Mouse (Mus musculus): Measurements from ENCODE around the gene Kcnh2.
A peak's percentile ranks its signal among the peaks of the same experiment; 100 is the strongest.

Gene Kcnh2

DNA sequence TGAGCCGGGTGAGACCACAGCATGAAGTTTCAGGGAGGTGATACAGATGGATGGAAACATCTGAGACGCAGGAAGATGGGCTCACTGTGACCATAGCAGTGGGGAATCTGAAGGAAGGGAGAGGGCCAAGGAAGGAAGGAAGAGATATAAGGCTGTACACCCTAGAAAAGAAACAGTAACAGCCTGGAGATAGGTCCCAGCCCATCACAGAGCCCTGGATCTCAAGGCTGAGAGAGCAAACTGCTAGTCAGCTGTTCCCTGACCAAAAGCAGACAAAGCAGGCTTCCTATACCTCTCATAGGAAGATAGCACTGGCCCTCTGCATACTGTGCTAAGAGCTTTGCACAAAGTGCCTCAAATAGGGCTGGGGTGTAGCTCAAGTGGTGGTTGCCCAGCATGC is 27.3 kb upstream of the Kcnh2 start:
- no peak for DNase-seq (ENCODE audit: low spot score in 2 of 2)

DNA sequence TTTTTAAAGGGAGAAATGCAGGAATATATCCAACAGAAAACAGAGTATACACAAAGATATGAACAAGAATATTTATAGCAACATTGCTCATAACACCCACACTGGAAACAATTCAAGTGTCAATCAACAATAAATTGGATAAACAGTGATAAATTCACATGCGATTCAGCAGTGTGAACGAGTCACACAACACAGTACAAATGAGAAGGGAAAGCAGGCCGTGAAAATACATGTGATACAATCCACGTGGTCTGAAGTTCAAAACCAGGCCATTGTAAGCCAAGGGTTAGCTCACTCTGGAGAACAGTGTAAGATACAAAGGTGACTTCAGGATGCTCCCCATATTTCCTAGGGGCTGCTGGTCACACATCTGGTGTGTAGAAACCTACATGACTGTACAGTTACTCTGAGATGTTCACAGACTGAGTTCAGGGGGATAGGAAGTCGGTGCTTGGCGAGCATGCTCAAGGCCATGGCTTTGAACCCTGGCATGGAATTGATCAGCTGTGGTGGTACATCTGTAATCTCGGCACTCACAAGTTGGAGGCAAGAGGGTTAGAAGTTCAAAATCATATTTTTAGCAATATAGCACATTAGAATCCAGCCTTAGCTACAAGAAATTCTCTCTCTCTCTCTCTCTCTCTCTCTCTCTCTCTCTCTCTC is 23.4 kb upstream of the Kcnh2 start:
- no peak for DNase-seq (ENCODE audit: low spot score in 2 of 2)

- no peak for DNase-seq (ENCODE audit: low spot score in 2 of 2)
These were observed 22.8 kb upstream of the Kcnh2 start for GRCm38 (mm10) chr5:24374216-24374615.

DNA sequence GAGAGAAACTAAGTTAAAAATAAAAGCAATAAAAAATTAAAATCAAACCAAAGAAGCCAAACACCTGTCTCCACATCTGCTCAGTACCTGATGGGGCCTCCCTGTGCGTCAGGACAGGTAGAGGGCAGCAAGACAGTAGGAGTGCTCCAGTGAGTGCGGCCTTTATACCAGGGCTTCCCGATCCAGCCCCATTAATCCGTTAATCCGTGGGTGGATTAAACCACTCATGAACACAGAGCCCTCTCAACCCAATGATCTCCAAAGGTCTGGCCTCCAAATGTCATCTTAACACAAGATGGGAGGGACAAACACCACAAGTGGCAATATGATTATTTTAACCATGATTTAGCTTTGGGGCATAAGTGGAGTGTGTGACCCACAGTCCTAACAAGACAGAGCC is 22.4 kb upstream of the Kcnh2 start:
- no peak for DNase-seq (ENCODE audit: low spot score in 2 of 2)

DNA sequence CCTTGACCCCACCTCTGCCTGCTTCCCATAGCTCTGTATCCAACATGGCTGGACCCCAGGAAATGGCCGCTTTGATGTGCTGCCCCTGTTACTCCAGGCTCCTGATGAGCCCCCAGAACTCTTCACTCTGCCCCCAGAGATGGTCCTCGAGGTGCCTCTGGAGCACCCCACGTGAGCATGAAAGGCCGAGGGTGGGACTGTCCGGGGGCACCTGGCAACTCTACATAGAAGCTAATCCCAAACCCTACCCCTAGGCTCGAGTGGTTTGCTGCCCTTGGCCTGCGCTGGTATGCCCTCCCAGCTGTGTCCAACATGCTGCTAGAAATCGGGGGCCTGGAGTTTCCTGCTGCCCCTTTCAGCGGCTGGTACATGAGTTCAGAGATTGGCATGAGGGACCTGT is 18.4 kb upstream of the Kcnh2 start:
- DNase-seq (ENCODE audit: low spot score in 2 of 2), result no peak

DNA sequence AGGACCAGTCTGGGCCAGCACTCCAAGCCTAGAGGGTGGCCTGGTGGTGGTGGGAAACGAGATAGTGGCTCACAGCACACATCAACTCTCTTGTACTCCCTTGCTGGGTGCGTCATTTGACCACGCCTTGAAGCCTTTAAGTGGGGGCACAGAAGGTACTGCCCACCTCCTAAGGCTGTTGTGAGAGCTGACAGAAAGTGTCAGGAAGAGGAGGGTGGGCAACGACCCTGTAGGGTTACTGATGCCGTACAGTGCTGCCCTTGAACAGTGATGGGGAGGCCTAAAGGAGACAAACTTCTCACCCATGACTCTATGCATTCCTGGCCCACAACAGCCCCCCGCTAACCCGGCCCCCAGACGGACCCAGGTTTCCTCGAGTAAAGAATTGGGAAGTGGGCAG is 15.0 kb upstream of the Kcnh2 start:
- DNase-seq (ENCODE audit: low spot score in 2 of 2), result no peak

- no peak for DNase-seq (ENCODE audit: low spot score in 2 of 2)
These were observed 14.1 kb upstream of the Kcnh2 start for GRCm38 (mm10) chr5:24365528-24365927.

DNA sequence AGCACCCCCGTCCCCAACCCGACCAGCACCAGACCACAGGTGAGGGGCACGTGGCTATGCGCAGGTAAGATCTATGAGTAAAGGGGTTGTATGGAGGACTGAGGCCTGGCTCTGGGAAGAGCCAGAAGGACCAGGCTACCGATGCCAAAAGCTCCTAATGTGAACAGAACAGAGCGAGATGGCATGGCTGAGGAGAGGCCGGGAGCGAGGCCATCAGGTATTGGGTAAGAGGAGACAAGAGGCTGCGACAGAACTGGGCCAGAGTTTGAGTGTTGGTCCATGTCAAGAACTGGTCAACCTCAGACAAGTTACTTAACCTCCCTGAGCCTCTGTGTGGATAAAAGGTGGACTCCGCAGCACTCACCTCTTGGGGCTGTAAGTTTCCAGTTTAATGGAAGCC is 13.6 kb upstream of the Kcnh2 start:
- no peak for DNase-seq (ENCODE audit: low spot score in 2 of 2)

GRCm38 (mm10) chr5:24364508-24364907 is 13.1 kb upstream of the Kcnh2 start, which contains the start of gene Nos3:
Gene Nos3 (plus strand): TSS chr5:24364810.
- DNase-seq (ENCODE audit: low spot score in 2 of 2), result no peak

GRCm38 (mm10) chr5:24364061-24364460 is 12.7 kb upstream of the Kcnh2 start:
- DNase-seq (ENCODE audit: low spot score in 2 of 2), result no peak

GRCm38 (mm10) chr5:24363467-24363866 is 12.1 kb upstream of the Kcnh2 start:
- DNase-seq (ENCODE audit: low spot score in 2 of 2), result no peak

GRCm38 (mm10) chr5:24360792-24361454 is 9.5 kb upstream of the Kcnh2 start:
- peak; percentile 83 to 89 for DNase-seq (ENCODE audit: low spot score in 2 of 2)

DNA sequence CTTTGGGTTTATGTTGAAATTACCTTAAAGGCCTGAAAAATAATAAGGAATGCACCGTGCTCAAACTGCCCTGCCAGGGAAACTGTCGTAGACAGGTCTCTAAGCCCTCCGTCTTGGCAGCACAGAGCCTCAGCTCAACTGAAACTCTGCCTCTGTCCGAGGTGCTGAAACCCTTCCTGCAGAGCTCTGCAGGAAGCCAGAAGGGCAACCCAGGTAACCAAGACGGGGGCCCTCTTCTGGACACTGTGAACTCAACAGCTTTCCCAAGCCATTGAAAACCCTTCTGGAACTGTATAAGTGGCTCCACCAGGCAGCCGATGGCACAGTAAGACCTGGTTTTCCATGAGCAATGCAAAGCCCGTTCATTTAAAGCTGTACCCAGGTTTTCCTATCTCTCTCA is 6.1 kb upstream of the Kcnh2 start:
- DNase-seq (ENCODE audit: low spot score in 2 of 2), result no peak

DNA sequence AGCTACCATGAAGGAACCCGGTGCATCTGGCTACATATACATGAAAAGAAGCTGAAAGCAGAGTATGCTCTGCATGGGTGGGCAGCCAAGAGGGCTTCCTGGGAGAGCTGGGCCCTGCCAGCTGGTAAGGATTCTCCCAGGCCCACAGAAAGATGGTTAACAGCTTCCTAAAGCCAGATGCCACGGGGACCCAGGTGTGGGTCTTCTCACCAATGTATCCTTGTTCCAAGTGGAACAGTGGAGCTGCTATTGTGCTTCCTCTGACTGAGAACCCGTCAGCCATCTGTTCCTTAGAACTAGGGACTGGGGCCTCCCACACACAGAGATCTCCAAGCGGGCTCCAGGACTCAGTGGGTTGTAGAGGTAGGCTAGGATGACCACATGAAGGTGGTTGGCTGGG is 5.4 kb upstream of the Kcnh2 start:
- DNase-seq (ENCODE audit: low spot score in 2 of 2), result no peak

GRCm38 (mm10) chr5:24353327-24353726 is 1.9 kb upstream of the Kcnh2 start:
- no peak for DNase-seq (ENCODE audit: low spot score in 2 of 2)

DNA sequence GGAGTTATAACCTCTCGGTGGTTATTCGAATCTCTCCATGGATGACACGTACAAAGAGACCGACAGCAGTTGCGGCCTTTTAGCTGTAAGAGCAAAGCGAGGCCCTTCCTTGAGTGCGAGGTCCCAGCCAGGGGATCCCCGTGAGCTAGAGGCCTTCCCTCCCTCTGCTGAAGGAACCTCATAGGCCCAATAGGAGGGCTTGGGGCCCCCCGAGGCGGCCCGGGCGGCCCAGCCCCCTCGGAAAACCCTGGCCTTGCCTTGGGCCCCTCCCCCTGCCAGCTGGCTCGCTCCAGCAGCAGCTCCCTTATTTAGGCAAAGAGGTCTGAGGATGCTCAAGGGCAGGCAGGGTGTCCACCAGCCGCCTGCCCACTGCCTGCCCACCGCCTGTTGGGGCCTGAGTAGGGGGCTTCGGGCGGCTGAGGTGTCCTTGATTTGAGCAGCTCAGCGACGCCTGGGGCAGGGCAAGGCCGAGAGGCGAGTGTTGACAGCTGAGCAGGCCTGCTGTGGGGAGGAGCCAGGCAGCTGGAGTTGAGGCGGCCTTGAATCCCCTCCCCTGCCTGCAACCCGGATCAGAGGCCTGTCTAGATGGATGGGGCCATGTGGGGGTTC is 951 bp upstream of the Kcnh2 start:
- DNase-seq (ENCODE audit: low spot score in 2 of 2), result no peak

- DNase-seq (ENCODE audit: low spot score in 2 of 2), result peak; percentile 86 to 87
These were observed 332 bp upstream of the Kcnh2 start for GRCm38 (mm10) chr5:24351701-24352171.

GRCm38 (mm10) chr5:24350531-24351250 is 713 bp downstream of the Kcnh2 start:
- no peak for DNase-seq (ENCODE audit: low spot score in 2 of 2)

- DNase-seq (ENCODE audit: low spot score in 2 of 2), result no peak
These were observed 1.3 kb downstream of the Kcnh2 start for GRCm38 (mm10) chr5:24350073-24350472.

DNA sequence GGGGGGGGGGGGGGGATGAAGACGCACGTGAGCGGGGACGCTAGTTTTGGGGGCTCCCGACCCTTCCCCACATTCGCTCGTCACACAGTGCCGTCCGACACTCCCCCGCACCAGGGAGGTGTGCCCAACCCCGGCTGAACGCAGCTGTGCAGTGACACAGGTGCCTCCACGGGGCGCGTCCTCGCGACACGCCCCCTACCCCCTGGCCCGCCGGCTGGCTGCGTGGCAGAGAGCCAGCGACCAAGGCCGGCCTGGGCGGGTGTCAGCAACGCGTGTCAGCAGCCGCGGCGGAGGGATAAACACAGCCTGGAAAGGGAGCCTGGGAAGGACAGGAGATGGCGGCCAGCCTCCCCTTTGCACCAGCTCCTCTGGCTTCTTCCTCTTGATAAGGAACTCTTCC is 2.9 kb downstream of the Kcnh2 start:
- no peak for DNase-seq (ENCODE audit: low spot score in 2 of 2)

DNA sequence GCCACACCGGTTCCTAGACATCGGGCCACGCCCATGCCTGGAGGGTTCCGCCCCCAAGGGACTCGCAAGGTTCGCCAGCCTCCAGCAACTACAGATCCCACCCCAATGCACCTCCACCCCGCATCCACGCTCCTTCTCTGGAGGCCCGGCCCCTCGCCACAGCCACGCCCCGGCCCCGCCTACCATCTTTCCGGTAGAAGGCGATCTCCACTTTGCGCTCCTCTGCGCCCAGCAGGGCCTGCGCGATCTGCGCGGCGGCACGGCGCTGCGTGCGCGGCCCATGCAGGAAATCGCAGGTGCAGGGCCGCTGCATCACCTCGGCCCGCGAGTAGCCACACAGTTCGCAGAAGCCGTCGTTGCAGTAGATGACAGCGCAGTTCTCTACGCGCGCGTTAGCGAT is 3.3 kb downstream of the Kcnh2 start:
- DNase-seq (ENCODE audit: low spot score in 2 of 2), result peak; percentile 51 to 66

GRCm38 (mm10) chr5:24347186-24347875 is 4.1 kb downstream of the Kcnh2 start:
- DNase-seq (ENCODE audit: low spot score in 2 of 2), result no peak

Data from frontal cortex, postnatal 36 days (tissue).